In genomic region chr16:37550981-37551380, GRCm38 (mm10) we compare ENCODE assay signal across 31 mouse cellular contexts. TPM values are rescaled to one million over a fixed set of nuclear protein-coding genes. Genes with fewer than 3 reads are reported as not detected.
DNase-seq lines count a peak whose midpoint lies in the region; ATAC-seq lines count a peak whose summit lies in the region.
"Had no signal": no experiment of that assay in that cellular context is flagged by ENCODE, and none has a peak within 500 bp of the region (broad histone marks: within the 10 kb centered on the region; RNA-seq: fewer than 3 reads in every experiment).

No protein-coding gene starts in this region.

- H3K27ac ChIP-seq in heart, embryonic 11.5 days (ENCODE audit: low read depth, low read length): peak overlapping the region; percentile 79
- H3K27ac ChIP-seq in heart, embryonic 14.5 days (replicated peaks in 1 of 2; ENCODE audit: control insufficient read depth in 1 of 2, insufficient read depth in 1 of 2, low read depth in 2 of 2, low read length in 2 of 2): peak overlapping the region; percentile 77 to 93
- peak overlapping the region; percentile 86 for H3K27ac ChIP-seq in heart, embryonic 15.5 days
- H3K27ac ChIP-seq: embryonic facial prominence, embryonic 10.5 days; embryonic facial prominence, embryonic 13.5 days; forebrain, embryonic 13.5 days; hindbrain, embryonic 14.5 days; hindbrain, postnatal 0 days had no signal

- H3K4me2 ChIP-seq in heart, embryonic 11.5 days: no peak overlapping the region
- peak overlapping the region; percentile 58; the same call in 1 of the 2 replicates for H3K4me2 ChIP-seq in heart, embryonic 14.5 days (ENCODE audit: low read length)
- H3K4me2 ChIP-seq in heart, embryonic 15.5 days: no peak overlapping the region
- H3K4me2 ChIP-seq: embryonic facial prominence, embryonic 13.5 days; forebrain, embryonic 13.5 days; hindbrain, embryonic 14.5 days had no signal

- no peaks in the 10 kb centered on the region for H3K9me3 ChIP-seq in heart, embryonic 11.5 days (replicated peaks; ENCODE audit: control insufficient read depth, low read length)
- no peaks in the 10 kb centered on the region for H3K9me3 ChIP-seq in heart, embryonic 14.5 days (ENCODE audit: control insufficient read depth, low read length)
- no peaks in the 10 kb centered on the region for H3K9me3 ChIP-seq in heart, embryonic 15.5 days (replicated peaks)
- H3K9me3 ChIP-seq: embryonic facial prominence, embryonic 10.5 days; embryonic facial prominence, embryonic 13.5 days; forebrain, embryonic 13.5 days had no signal

- intact Hi-C loops in heart, postnatal 25 days (cut with DNase I): no loop called here
- intact Hi-C loops in heart, postnatal 36 days (cut with DNase I): no loop called here
- intact Hi-C loops in heart, postnatal 14 days (cut with DNase I): no loop called here

- ATAC-seq in heart, embryonic 11.5 days (replicated peaks; ENCODE audit: insufficient number of reproducible peaks, low FRiP score, low TSS enrichment): 0 out of 2 replicates have a peak, but pooled peaks have one; percentile 35
- peak; percentile 56; the same call in 1 of the 2 replicates for ATAC-seq in heart, embryonic 14.5 days (ENCODE audit: insufficient number of reproducible peaks, insufficient read depth, low FRiP score, low read depth)
- ATAC-seq in heart, embryonic 15.5 days (replicated peaks; ENCODE audit: insufficient number of reproducible peaks, insufficient read depth, low FRiP score, low read depth): no peak
- ATAC-seq: activated CD4-positive, CD25-positive, alpha-beta regulatory T cell, adult 4 months; forebrain, embryonic 13.5 days; forebrain, embryonic 16.5 days; hindbrain, postnatal 0 days; inflammation-experienced regulatory T-cells, adult 6 months; intestine, embryonic 16.5 days had no signal

- no peak overlapping the region for H3K9ac ChIP-seq in heart, embryonic 11.5 days (ENCODE audit: low read depth, low read length)
- H3K9ac ChIP-seq in heart, embryonic 14.5 days (ENCODE audit: low read length): no peak overlapping the region
- no peak overlapping the region for H3K9ac ChIP-seq in heart, embryonic 15.5 days
- H3K9ac ChIP-seq: embryonic facial prominence, embryonic 13.5 days; forebrain, embryonic 13.5 days; hindbrain, embryonic 14.5 days had no signal

- no peak overlapping the region for H3K4me3 ChIP-seq in heart, embryonic 11.5 days (ENCODE audit: low read depth, low read length)
- H3K4me3 ChIP-seq in heart, embryonic 14.5 days (ENCODE audit: control insufficient read depth in 1 of 2, insufficient read depth in 1 of 2, low read depth in 1 of 2, low read length in 2 of 2): no peak overlapping the region
- no peak overlapping the region for H3K4me3 ChIP-seq in heart, embryonic 15.5 days
- H3K4me3 ChIP-seq: embryonic facial prominence, embryonic 10.5 days; embryonic facial prominence, embryonic 13.5 days; erythroblast, embryonic 14.5 days; forebrain, embryonic 13.5 days had no signal

- 47% methylated on average over 2 of the region's 2 CpGs for WGBS in heart, embryonic 11.5 days (ENCODE audit: insufficient replicate concordance)
- WGBS in heart, embryonic 14.5 days: 35% methylated on average over 2 of the region's 2 CpGs
- 39% methylated on average over 2 of the region's 2 CpGs for WGBS in heart, embryonic 15.5 days

- peaks cover 12% of the 10 kb centered on the region for H3K4me1 ChIP-seq in heart, embryonic 11.5 days (ENCODE audit: control insufficient read depth, insufficient read depth, low read length)
- H3K4me1 ChIP-seq in heart, embryonic 14.5 days (ENCODE audit: control insufficient read depth in 2 of 2, insufficient read depth in 2 of 2, low read length in 2 of 2): peaks cover 4 to 20% of the 10 kb centered on the region in 2 experiments; a peak in 3 of 4 replicates
- H3K4me1 ChIP-seq in heart, embryonic 15.5 days (replicated peaks): peaks cover 19% of the 10 kb centered on the region
- H3K4me1 ChIP-seq: embryonic facial prominence, embryonic 10.5 days; embryonic facial prominence, embryonic 13.5 days had no signal

- H3K27me3 ChIP-seq in heart, embryonic 11.5 days (ENCODE audit: control insufficient read depth, insufficient read depth, low read length): no peaks in the 10 kb centered on the region
- H3K27me3 ChIP-seq in heart, embryonic 14.5 days (ENCODE audit: control insufficient read depth, insufficient read depth, low read length): no peaks in the 10 kb centered on the region
- no peaks in the 10 kb centered on the region for H3K27me3 ChIP-seq in heart, embryonic 15.5 days
- H3K27me3 ChIP-seq: embryonic facial prominence, embryonic 13.5 days; forebrain, embryonic 13.5 days had no signal

- H3K36me3 ChIP-seq in heart, embryonic 11.5 days (ENCODE audit: control insufficient read depth, insufficient read depth, low read length): no peaks in the 10 kb centered on the region
- peaks cover 4% of the 10 kb centered on the region for H3K36me3 ChIP-seq in heart, embryonic 14.5 days (ENCODE audit: control insufficient read depth, insufficient read depth, low read length)
- no peaks in the 10 kb centered on the region for H3K36me3 ChIP-seq in heart, embryonic 15.5 days
- H3K36me3 ChIP-seq: embryonic facial prominence, embryonic 10.5 days; embryonic facial prominence, embryonic 13.5 days had no signal

- DNase-seq in heart, adult 11 months: peak; percentile 90
- no peak for DNase-seq in heart, postnatal 25 days (ENCODE audit: low spot score)
- no peak for DNase-seq in heart, postnatal 36 days
- no peak for DNase-seq in heart, postnatal 14 days
- DNase-seq in layer of hippocampus, adult 11-12 months (ENCODE audit: low spot score): no peak
- DNase-seq: adrenal gland, adult 8-10 months; adrenal gland, postnatal 25 days; cerebellum, adult 11-12 months; cerebellum, adult 8-10 months; cerebellum, postnatal 10 days; cerebellum, postnatal 36 days; embryo, embryonic 11 days; gastrocnemius, postnatal 14 days; kidney, adult 18-20 months; kidney, adult 9 months had no signal

RNA-seq across cellular contexts. Expression of gene Rabl3, which starts 11.3 kb away (rescaled TPM):
- total RNA-seq in heart, postnatal 25 days (2021): 1 to 10 TPM; 5.8 to 6.0 TPM
- polyA plus RNA-seq in heart, embryonic 11.5 days (2014; fragmentation: Nextera tagmentation; extraction: Ambion mirVana): 34.4 and 36.3 TPM in 2 replicates
- 1 to 10 TPM; 5.0 to 8.2 TPM for total RNA-seq in heart, postnatal 36 days (2021)
- 25.6 and 26.3 TPM in 2 replicates for polyA plus RNA-seq in heart, embryonic 14.5 days (2014; fragmentation: Nextera tagmentation; extraction: Ambion mirVana)
- 1 to 10 TPM; 7.6 to 8.6 TPM for total RNA-seq in heart, postnatal 14 days (2021)
- 19.1 and 21.8 TPM in 2 replicates for polyA plus RNA-seq in heart, embryonic 15.5 days (2015; fragmentation: Nextera tagmentation; extraction: Ambion mirVana)

RNA-seq across cellular contexts. Expression of gene Gtf2e1, which starts 11.4 kb away (rescaled TPM):
- 1 to 10 TPM; 6.4 to 6.5 TPM for total RNA-seq in heart, postnatal 25 days (2021)
- polyA plus RNA-seq in heart, embryonic 11.5 days (2014; fragmentation: Nextera tagmentation; extraction: Ambion mirVana): 27.2 and 30.1 TPM in 2 replicates
- 1 to 10 TPM; 5.5 to 6.9 TPM for total RNA-seq in heart, postnatal 36 days (2021)
- polyA plus RNA-seq in heart, embryonic 14.5 days (2014; fragmentation: Nextera tagmentation; extraction: Ambion mirVana): 20.9 and 21.2 TPM in 2 replicates
- total RNA-seq in heart, postnatal 14 days (2021): 1 to 10 TPM; 6.8 to 7.5 TPM
- 17.8 and 18.9 TPM in 2 replicates for polyA plus RNA-seq in heart, embryonic 15.5 days (2015; fragmentation: Nextera tagmentation; extraction: Ambion mirVana)

RNA-seq across cellular contexts. Expression of gene Hgd, which starts 29.0 kb away (rescaled TPM):
- not detected for total RNA-seq in heart, postnatal 25 days (2021)
- polyA plus RNA-seq in heart, embryonic 11.5 days (2014; fragmentation: Nextera tagmentation; extraction: Ambion mirVana): 0.20 and 0.72 TPM in 2 replicates
- total RNA-seq in heart, postnatal 36 days (2021): under 1 TPM in 1 of 2 experiments, not detected in 1; 0.27 TPM
- polyA plus RNA-seq in heart, embryonic 14.5 days (2014; fragmentation: Nextera tagmentation; extraction: Ambion mirVana): 0.19 and 0.31 TPM in 2 replicates
- total RNA-seq in heart, postnatal 14 days (2021): under 1 TPM in 1 of 2 experiments, not detected in 1; 0.12 TPM
- 0.21 and 0.30 TPM in 2 replicates for polyA plus RNA-seq in heart, embryonic 15.5 days (2015; fragmentation: Nextera tagmentation; extraction: Ambion mirVana)
- total RNA-seq: adrenal gland, postnatal 25 days; gastrocnemius, postnatal 14 days; heart, adult 18-20 months; hindbrain, postnatal 0 days had no signal
- polyA plus RNA-seq: activated CD4-positive, CD25-positive, alpha-beta regulatory T cell, adult 4 months; cortical plate, adult 2 months; erythroblast, embryonic 14.5 days; hindbrain, embryonic 11.5 days; inflammation-experienced regulatory T-cells, adult 6 months had no signal
